Mouse (Mus musculus): Measurements from ENCODE around the gene Nhej1.

DNA sequence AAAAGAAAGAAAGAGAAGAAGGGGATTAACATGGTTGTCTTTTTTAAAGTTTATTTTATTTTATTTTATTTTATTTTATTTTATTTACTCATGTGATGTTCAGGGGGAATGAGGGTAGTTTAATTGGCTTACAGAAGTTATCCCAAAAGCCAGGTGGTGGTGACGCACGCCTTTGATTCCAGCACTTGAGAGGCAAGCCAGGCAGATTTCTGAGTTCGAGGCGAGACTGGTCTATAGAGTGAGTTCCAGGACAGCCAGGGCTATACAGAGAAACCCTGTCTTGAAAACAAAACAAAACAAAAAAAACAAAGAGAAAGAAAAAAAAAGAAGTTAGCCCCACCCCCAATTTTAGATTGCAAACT is 35.2 kb upstream of the Nhej1 start:
- TF ChIP-seq CTCF (IDR thresholded peaks at IDR 0.05; ENCODE audit: borderline replicate concordance, insufficient read depth, low read length), result no peak
- no peak for TF ChIP-seq POLR2A (IDR thresholded peaks at IDR 0.05; ENCODE audit: low read depth, low read length)
